Mouse (Mus musculus): Measurements from ENCODE around the gene Midn.

Gene Midn

GRCm38 (mm10) chr10:80190491-80191051 lies 42.5 kb downstream of the Midn start:
- in situ Hi-C loops (cut with MboI, MseI) = no loop called here

- in situ Hi-C loops (cut with MboI, MseI) = no loop called here
Observed at GRCm38 (mm10) chr10:80193976-80194375, 45.9 kb downstream of the Midn start.

GRCm38 (mm10) chr10:80194441-80194840 lies 46.4 kb downstream of the Midn start:
- in situ Hi-C loops (cut with MboI, MseI) = no loop called here

GRCm38 (mm10) chr10:80196167-80196566 lies 48.1 kb downstream of the Midn start:
- in situ Hi-C loops (cut with MboI, MseI) = no loop called here

GRCm38 (mm10) chr10:80196778-80197581 lies 48.9 kb downstream of the Midn start:
- in situ Hi-C loops (cut with MboI, MseI) = no loop called here

- in situ Hi-C loops (cut with MboI, MseI) = no loop called here
Observed at GRCm38 (mm10) chr10:80199440-80200008, 51.5 kb downstream of the Midn start.

- in situ Hi-C loops (cut with MboI, MseI) = no loop called here
Observed at GRCm38 (mm10) chr10:80200485-80200884, 52.4 kb downstream of the Midn start.

GRCm38 (mm10) chr10:80204055-80204454 lies 56.0 kb downstream of the Midn start:
- in situ Hi-C loops (cut with MboI, MseI) = no loop called here

- in situ Hi-C loops (cut with MboI, MseI) = no loop called here
Observed at GRCm38 (mm10) chr10:80207201-80207600, 59.1 kb downstream of the Midn start.

GRCm38 (mm10) chr10:80207676-80208075 lies 59.6 kb downstream of the Midn start:
- in situ Hi-C loops (cut with MboI, MseI) = no loop called here

All from T-helper 1 cell (primary cell).